Mouse (Mus musculus) kidney, adult 2 months (tissue): ENCODE results near the gene Acr.

ENCODE experiments used
- CTCF ChIP-seq: fragments of 200-500 bp; conservative IDR thresholded peaks from 2 replicates; pipeline ENCODE4 v1.5.1; 2011; ENCODE audit warnings: low read depth, mild to moderate bottlenecking, control low read depth, low read length, moderate library complexity, mixed read lengths; ENCODE audit not compliant: insufficient read depth, insufficient read length
- POLR2A ChIP-seq: fragments of 200-500 bp; IDR thresholded peaks from one replicate; pipeline ENCODE4 v1.6.1; 2011; ENCODE audit warnings: low read depth, low read length, control low read depth

- TF ChIP-seq CTCF (no peak), POLR2A (no peak)
Observed at GRCm38 (mm10) chr15:89547321-89547720, 20.8 kb upstream of the Acr start.
